Comparison of ENCODE assay signal across 12 mouse cellular contexts in the genomic region with DNA sequence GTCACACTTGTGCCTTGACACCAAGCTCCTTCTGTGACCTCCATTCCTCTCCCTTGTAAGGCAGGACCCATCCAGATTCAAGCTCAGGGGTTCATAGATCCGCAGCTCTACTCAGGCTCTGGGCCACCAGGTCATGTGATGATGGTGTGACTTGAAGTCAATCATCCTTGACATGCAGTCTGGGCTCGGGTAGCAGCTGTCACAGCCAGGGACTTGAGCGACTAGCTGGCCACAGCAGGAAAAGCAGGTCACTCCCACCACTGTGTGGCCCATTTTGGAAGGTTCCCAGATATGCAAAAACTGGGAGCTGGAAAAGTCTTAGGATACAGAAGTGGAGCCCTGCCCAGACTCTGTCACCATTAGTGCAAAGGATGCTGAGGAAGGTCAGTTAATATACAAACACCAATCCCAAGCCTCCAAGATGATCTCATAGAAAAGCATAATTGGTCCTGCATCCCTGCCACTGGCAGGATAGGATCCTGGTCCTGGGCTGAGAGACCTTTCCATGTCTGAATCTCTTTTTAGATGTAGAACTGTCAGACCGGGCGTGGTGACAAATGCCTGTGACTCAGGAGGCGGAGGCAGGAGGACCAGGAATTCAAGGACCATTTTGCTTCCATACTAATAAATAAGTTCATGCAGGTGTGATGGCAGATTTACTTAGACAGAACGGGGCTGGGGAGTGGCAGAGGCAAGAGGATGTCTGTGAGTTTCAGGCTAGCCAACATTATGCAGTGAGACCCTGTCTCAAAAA. TPM values are rescaled to one million over a fixed set of nuclear protein-coding genes. Genes with fewer than 3 reads are reported as not detected.
A peak's percentile ranks its signal among the peaks of the same experiment; 100 is the strongest.
DNase-seq lines count a peak whose midpoint lies in the region.
"Had no signal": no experiment of that assay in that cellular context is flagged by ENCODE, and none has a peak within 500 bp of the region (broad histone marks: within the 10 kb centered on the region; RNA-seq: fewer than 3 reads in every experiment).

No protein-coding gene starts in this region.

- no peaks in the 10 kb centered on the region for H3K9me3 ChIP-seq in limb, embryonic 10.5 days (replicated peaks)
- H3K9me3 ChIP-seq: heart, embryonic 12.5 days; neural tube, embryonic 15.5 days had no signal

- no peaks in the 10 kb centered on the region for H3K36me3 ChIP-seq in limb, embryonic 10.5 days
- H3K36me3 ChIP-seq: heart, embryonic 12.5 days; neural tube, embryonic 15.5 days had no signal

- no peak overlapping the region for H3K4me3 ChIP-seq in limb, embryonic 10.5 days
- H3K4me3 ChIP-seq: heart, embryonic 12.5 days; neural tube, embryonic 15.5 days had no signal

- WGBS in limb, embryonic 10.5 days, result 86% methylated on average over 7 of the region's 7 CpGs

- H3K27ac ChIP-seq in limb, embryonic 10.5 days, result no peak overlapping the region
- H3K27ac ChIP-seq: neural tube, embryonic 15.5 days had no signal

- H3K27me3 ChIP-seq in limb, embryonic 10.5 days (ENCODE audit: low read depth, poor library complexity, severe bottlenecking), result no peaks in the 10 kb centered on the region
- H3K27me3 ChIP-seq: heart, embryonic 12.5 days; neural tube, embryonic 15.5 days had no signal

- DNase-seq in adrenal gland, postnatal 25 days, result peak; percentile 38
- no peak for DNase-seq in adrenal gland, postnatal 4 days (ENCODE audit: low spot score in 2 of 2)
- peak; percentile 59 for DNase-seq in lung, postnatal 10 days
- DNase-seq in lung, adult 18-20 months, result no peak
- DNase-seq in kidney, adult 8-10 months, result peak; percentile 34 to 49
- DNase-seq in skeletal muscle tissue, adult 2 months (ENCODE audit: low read depth, low spot score), result peak; percentile 62
- no peak for DNase-seq in limb, embryonic 10.5 days (ENCODE audit: low spot score)
- DNase-seq in embryo, embryonic 9.5 days (ENCODE audit: extremely low spot score), result no peak
- DNase-seq: cerebellum, adult 18-20 months; right cerebral cortex, postnatal 25 days had no signal

- H3K4me1 ChIP-seq in limb, embryonic 10.5 days, result peaks cover 10% of the 10 kb centered on the region
- H3K4me1 ChIP-seq: neural tube, embryonic 15.5 days had no signal

RNA-seq across cellular contexts. Expression of a gene that starts 7.1 kb away (rescaled TPM):
- 33.9 and 55.8 TPM in 2 replicates for total RNA-seq in adrenal gland, postnatal 25 days (2021)
- total RNA-seq in adrenal gland, postnatal 4 days (2021), result 10 to 100 TPM; 58.6 to 59.5 TPM
- 68.2 and 71.3 TPM in 2 replicates for polyA plus RNA-seq in limb, embryonic 10.5 days (2016; fragmentation: Nextera tagmentation; extraction: Ambion mirVana)

RNA-seq across cellular contexts. Expression of a gene that starts 19.9 kb away (rescaled TPM):
- total RNA-seq in adrenal gland, postnatal 25 days (2021), result 44.2 and 54.6 TPM in 2 replicates
- total RNA-seq in adrenal gland, postnatal 4 days (2021), result 10 to 100 TPM; 37.0 to 37.4 TPM
- 11.9 and 13.6 TPM in 2 replicates for polyA plus RNA-seq in limb, embryonic 10.5 days (2016; fragmentation: Nextera tagmentation; extraction: Ambion mirVana)

Comparison
In these comparisons a context has a peak if more than half of its experiments do, and no peak if none do; other contexts are left out.
1. DNase-seq: peak in adrenal gland, postnatal 25 days (single experiment), lung, postnatal 10 days (single experiment), kidney, adult 8-10 months (2 of 2) and skeletal muscle tissue, adult 2 months (single experiment); none in adrenal gland, postnatal 4 days (0 of 2), lung, adult 18-20 months (0 of 2), limb, embryonic 10.5 days (single experiment) and embryo, embryonic 9.5 days (single experiment).